Mouse (Mus musculus): ENCODE results near the gene Mmaa. TPM values are rescaled to one million over a fixed set of nuclear protein-coding genes. Genes with fewer than 3 reads are reported as not detected.

The Mmaa gene
- polyA plus RNA-seq, 1 experiment from 2014 or later, result 13.2 TPM

DNA sequence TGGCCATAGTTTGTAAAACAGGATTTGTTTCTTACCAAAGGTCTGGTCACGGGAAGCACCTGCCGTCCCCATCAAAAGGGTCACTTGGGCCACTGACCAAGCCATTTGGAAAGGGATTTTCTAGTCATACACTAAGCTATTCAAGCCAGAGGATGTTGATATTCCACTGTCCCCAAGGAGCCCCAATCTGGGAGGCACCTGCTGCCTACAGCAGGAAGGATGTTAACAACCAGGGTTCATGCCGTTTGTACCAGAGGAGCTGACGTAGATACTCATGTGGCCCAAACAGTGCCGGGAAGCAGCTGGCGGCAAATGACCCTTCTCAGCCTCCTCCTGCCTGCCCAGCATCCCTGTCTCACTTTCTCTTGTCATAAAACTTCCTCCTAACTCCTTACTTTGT is 30.8 kb upstream of the Mmaa start:
- Histone ChIP-seq H3K9me3 (replicated peaks; ENCODE audit: control insufficient read depth, low read length) (no peaks in the 10 kb centered on the region), H3K9ac (ENCODE audit: low read length) (no peak overlapping the region), H3K27me3 (ENCODE audit: control insufficient read depth, insufficient read depth, low read length) (no peaks in the 10 kb centered on the region), H3K36me3 (ENCODE audit: control insufficient read depth, insufficient read depth, low read length) (no peaks in the 10 kb centered on the region), H3K4me1 (ENCODE audit: control insufficient read depth, insufficient read depth, low read length) (no peaks in the 10 kb centered on the region), H3K27ac (ENCODE audit: low read length) (no peak overlapping the region), H3K4me3 (replicated peaks; ENCODE audit: low read length) (no peak overlapping the region), H3K4me2 (ENCODE audit: low read depth, low read length) (no peak overlapping the region)
- WGBS, result 74% methylated on average over 6 of the region's 6 CpGs
- ATAC-seq (ENCODE audit: insufficient read depth, low FRiP score), result no peak

DNA sequence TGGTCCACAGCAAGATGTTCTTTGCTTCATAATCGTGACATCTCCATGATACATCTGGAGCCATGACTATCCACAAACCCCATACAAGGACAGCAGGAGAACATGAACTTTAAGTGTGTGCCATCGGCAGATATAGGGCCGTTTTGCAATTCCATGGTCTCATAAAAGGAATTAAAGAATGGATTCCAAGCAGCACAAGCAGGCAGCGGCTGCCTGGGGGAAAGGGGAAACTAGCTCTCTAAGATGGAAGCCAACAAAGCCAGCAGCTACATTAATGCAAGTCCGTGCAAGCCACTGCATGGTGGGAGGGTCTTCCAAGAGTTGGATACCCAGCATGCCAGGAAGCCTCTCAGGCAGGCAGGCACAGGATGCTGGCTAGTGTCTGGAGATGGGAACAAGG is 30.2 kb upstream of the Mmaa start:
- H3K4me3 ChIP-seq (replicated peaks; ENCODE audit: low read length), result no peak overlapping the region
- H3K4me1 ChIP-seq (ENCODE audit: control insufficient read depth, insufficient read depth, low read length), result no peaks in the 10 kb centered on the region
- ATAC-seq (ENCODE audit: insufficient read depth, low FRiP score), result no peak
- H3K27me3 ChIP-seq (ENCODE audit: control insufficient read depth, insufficient read depth, low read length), result no peaks in the 10 kb centered on the region
- no peaks in the 10 kb centered on the region for H3K9me3 ChIP-seq (replicated peaks; ENCODE audit: control insufficient read depth, low read length)
- no peak overlapping the region for H3K4me2 ChIP-seq (ENCODE audit: low read depth, low read length)
- H3K36me3 ChIP-seq (ENCODE audit: control insufficient read depth, insufficient read depth, low read length), result no peaks in the 10 kb centered on the region
- 72% methylated on average over 5 of the region's 5 CpGs for WGBS
- H3K27ac ChIP-seq (ENCODE audit: low read length), result no peak overlapping the region
- H3K9ac ChIP-seq (ENCODE audit: low read length), result no peak overlapping the region

DNA sequence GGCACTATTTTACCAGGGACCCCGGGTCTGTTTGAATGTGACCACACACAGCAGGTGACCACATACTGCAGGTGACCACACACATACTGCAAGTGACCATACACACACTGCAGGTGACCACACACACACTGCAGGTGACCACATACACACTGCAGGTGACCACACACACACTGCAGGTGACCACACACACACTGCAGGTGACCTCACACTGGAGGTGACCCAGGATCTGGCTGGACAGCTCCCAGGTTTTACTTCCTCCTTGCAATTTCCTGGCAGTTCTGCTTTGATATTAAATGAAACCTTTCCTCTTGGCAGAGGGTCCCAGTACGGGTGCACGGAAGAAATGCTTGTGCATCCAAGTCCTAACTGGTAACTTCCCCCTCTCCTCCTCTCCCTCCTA is 29.3 kb upstream of the Mmaa start:
- Histone ChIP-seq H3K9me3 (replicated peaks; ENCODE audit: control insufficient read depth, low read length) (no peaks in the 10 kb centered on the region), H3K4me3 (replicated peaks; ENCODE audit: low read length) (no peak overlapping the region), H3K27me3 (ENCODE audit: control insufficient read depth, insufficient read depth, low read length) (no peaks in the 10 kb centered on the region), H3K9ac (ENCODE audit: low read length) (no peak overlapping the region), H3K36me3 (ENCODE audit: control insufficient read depth, insufficient read depth, low read length) (no peaks in the 10 kb centered on the region), H3K4me2 (ENCODE audit: low read depth, low read length) (no peak overlapping the region), H3K27ac (ENCODE audit: low read length) (no peak overlapping the region), H3K4me1 (ENCODE audit: control insufficient read depth, insufficient read depth, low read length) (no peaks in the 10 kb centered on the region)
- WGBS, result 56% methylated on average over 3 of the region's 3 CpGs
- no peak for ATAC-seq (ENCODE audit: insufficient read depth, low FRiP score)

DNA sequence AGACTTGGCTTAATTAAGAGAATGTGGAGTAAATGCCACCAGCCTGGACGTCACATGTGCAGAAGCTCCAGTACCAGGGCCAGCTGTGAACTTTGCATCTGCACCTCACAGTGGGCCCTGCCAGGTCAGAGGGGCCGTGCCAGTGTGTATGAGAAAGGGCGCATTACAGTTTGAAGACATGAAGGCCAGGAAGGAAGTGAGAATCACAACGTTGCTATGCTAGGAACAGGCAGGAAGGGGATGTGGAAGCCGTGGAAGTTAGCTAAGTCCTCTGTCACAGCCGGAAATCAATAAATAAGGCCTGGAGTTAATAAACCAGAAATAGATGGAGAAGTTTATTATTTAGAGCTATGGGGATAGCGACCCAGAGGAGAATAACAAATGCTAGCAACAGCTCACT is 28.4 kb upstream of the Mmaa start:
- Histone ChIP-seq H3K4me3 (replicated peaks; ENCODE audit: low read length) (no peak overlapping the region), H3K9me3 (replicated peaks; ENCODE audit: control insufficient read depth, low read length) (no peaks in the 10 kb centered on the region), H3K4me1 (ENCODE audit: control insufficient read depth, insufficient read depth, low read length) (no peaks in the 10 kb centered on the region), H3K4me2 (ENCODE audit: low read depth, low read length) (no peak overlapping the region), H3K36me3 (ENCODE audit: control insufficient read depth, insufficient read depth, low read length) (no peaks in the 10 kb centered on the region), H3K9ac (ENCODE audit: low read length) (no peak overlapping the region), H3K27ac (ENCODE audit: low read length) (no peak overlapping the region), H3K27me3 (ENCODE audit: control insufficient read depth, insufficient read depth, low read length) (no peaks in the 10 kb centered on the region)
- no peak for ATAC-seq (ENCODE audit: insufficient read depth, low FRiP score)
- WGBS, result 60% methylated on average over 7 of the region's 7 CpGs

DNA sequence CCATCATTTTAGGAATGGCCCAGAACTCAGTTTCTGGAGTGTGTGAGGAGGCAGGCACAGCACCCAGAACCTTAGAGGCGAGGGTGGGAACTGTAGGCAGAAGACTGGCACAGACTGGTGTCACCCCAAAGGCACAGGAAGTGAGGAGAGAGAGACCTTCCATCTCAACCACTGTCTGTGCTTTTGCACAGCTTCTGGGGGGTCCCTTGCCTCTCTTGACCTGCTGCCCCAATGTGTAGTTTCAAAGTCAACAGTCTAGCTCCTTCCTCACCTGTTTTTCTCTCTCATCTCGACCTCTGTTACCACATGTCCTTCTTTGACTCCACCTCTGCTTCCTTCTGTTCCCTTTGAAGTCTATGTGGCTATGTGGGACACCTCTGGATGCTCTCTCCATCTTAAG is 16.1 kb upstream of the Mmaa start:
- H3K4me1 ChIP-seq (ENCODE audit: control insufficient read depth, insufficient read depth, low read length), result no peaks in the 10 kb centered on the region
- H3K9me3 ChIP-seq (replicated peaks; ENCODE audit: control insufficient read depth, low read length), result no peaks in the 10 kb centered on the region
- H3K27me3 ChIP-seq (ENCODE audit: control insufficient read depth, insufficient read depth, low read length), result no peaks in the 10 kb centered on the region
- WGBS, result 76% methylated on average over 2 of the region's 2 CpGs
- ATAC-seq (ENCODE audit: insufficient read depth, low FRiP score), result no peak
- no peak overlapping the region for H3K4me3 ChIP-seq (replicated peaks; ENCODE audit: low read length)
- H3K4me2 ChIP-seq (ENCODE audit: low read depth, low read length), result no peak overlapping the region
- no peak overlapping the region for H3K9ac ChIP-seq (ENCODE audit: low read length)
- no peaks in the 10 kb centered on the region for H3K36me3 ChIP-seq (ENCODE audit: control insufficient read depth, insufficient read depth, low read length)
- H3K27ac ChIP-seq (ENCODE audit: low read length), result no peak overlapping the region

DNA sequence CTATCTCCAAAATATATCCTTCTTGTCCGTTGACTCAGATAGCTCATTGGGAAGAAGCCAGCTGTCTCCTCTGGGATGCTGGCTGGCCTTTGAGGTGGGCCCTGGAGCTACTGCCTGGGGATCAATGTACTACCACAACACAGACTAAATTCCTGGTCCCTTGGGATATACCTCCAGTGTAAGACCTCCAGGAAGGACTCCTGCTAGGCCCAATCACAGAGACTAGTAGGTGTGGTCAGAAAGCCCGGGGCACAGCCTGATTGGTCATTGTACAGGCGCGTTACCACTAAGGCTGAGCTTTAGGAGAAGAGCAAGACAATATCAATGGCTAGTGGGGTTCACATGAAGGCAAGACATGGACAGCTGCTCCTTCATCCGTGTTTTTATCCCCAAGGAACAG is 11.2 kb upstream of the Mmaa start:
- Histone ChIP-seq H3K4me3 (replicated peaks; ENCODE audit: low read length) (no peak overlapping the region), H3K27ac (ENCODE audit: low read length) (no peak overlapping the region), H3K27me3 (ENCODE audit: control insufficient read depth, insufficient read depth, low read length) (no peaks in the 10 kb centered on the region), H3K9me3 (replicated peaks; ENCODE audit: control insufficient read depth, low read length) (no peaks in the 10 kb centered on the region), H3K9ac (ENCODE audit: low read length) (no peak overlapping the region), H3K4me1 (ENCODE audit: control insufficient read depth, insufficient read depth, low read length) (0 out of 2 replicates have a peak, but pooled peaks cover 4% of the 10 kb centered on the region), H3K4me2 (ENCODE audit: low read depth, low read length) (no peak overlapping the region), H3K36me3 (ENCODE audit: control insufficient read depth, insufficient read depth, low read length) (no peaks in the 10 kb centered on the region)
- 64% methylated on average over 5 of the region's 5 CpGs for WGBS
- no peak for ATAC-seq (ENCODE audit: insufficient read depth, low FRiP score)

DNA sequence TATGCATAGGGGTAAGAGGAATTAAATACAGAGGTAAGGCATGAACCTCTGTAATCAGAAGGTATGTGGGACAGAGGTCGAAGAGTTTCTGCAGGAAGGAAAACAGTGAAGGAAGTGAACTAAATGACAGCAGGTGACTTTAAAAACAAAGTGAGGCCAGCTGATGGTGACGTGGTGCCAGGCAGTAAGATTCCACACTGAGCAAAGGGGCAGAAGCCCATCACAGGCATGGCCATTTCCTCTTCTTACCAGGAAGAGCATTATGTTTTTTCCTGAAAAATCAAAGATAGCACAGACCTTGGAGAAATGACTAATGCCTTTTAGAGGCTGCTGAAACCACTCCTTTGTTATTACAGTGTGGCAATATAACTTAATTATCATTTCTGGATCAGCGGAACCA is 6.8 kb upstream of the Mmaa start:
- Histone ChIP-seq H3K9ac (ENCODE audit: low read length) (no peak overlapping the region), H3K9me3 (replicated peaks; ENCODE audit: control insufficient read depth, low read length) (no peaks in the 10 kb centered on the region), H3K4me3 (replicated peaks; ENCODE audit: low read length) (no peak overlapping the region), H3K27ac (ENCODE audit: low read length) (peak overlapping the region; percentile 27; the same call in 1 of the 2 replicates), H3K36me3 (ENCODE audit: control insufficient read depth, insufficient read depth, low read length) (no peaks in the 10 kb centered on the region), H3K4me2 (ENCODE audit: low read depth, low read length) (no peak overlapping the region), H3K27me3 (ENCODE audit: control insufficient read depth, insufficient read depth, low read length) (no peaks in the 10 kb centered on the region), H3K4me1 (ENCODE audit: control insufficient read depth, insufficient read depth, low read length) (0 out of 2 replicates have a peak, but pooled peaks cover 4% of the 10 kb centered on the region)
- WGBS, result 69% methylated on average over 3 of the region's 3 CpGs
- ATAC-seq (ENCODE audit: insufficient read depth, low FRiP score), result no peak; the same call in 1 of the 2 replicates

DNA sequence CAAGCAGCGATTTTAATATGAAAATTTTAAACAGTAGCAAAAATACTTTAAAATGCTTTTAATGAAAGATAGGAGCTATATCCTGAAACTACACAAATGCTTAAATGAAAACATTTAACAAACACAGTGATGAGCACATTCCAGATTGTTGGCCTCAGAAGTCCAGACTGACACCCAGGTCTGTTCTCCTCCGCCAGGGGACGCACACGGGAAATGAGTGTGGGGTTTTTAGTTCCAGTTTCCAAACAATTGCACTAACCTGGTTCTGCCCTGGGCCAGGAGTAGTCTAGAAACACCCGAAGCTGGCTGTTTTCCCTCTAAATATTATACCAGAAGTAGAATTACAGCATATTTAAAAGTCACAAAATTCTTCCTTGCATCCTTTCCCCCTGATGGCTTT is 5.0 kb upstream of the Mmaa start:
- Histone ChIP-seq H3K27me3 (ENCODE audit: control insufficient read depth, insufficient read depth, low read length) (no peaks in the 10 kb centered on the region), H3K4me1 (ENCODE audit: control insufficient read depth, insufficient read depth, low read length) (peaks cover 8% of the 10 kb centered on the region), H3K27ac (ENCODE audit: low read length) (no peak overlapping the region), H3K9me3 (replicated peaks; ENCODE audit: control insufficient read depth, low read length) (no peaks in the 10 kb centered on the region), H3K9ac (ENCODE audit: low read length) (no peak overlapping the region), H3K4me3 (replicated peaks; ENCODE audit: low read length) (no peak overlapping the region), H3K4me2 (ENCODE audit: low read depth, low read length) (no peak overlapping the region), H3K36me3 (ENCODE audit: control insufficient read depth, insufficient read depth, low read length) (no peaks in the 10 kb centered on the region)
- no peak for ATAC-seq (ENCODE audit: insufficient read depth, low FRiP score)
- WGBS, result 72% methylated on average over 5 of the region's 5 CpGs

DNA sequence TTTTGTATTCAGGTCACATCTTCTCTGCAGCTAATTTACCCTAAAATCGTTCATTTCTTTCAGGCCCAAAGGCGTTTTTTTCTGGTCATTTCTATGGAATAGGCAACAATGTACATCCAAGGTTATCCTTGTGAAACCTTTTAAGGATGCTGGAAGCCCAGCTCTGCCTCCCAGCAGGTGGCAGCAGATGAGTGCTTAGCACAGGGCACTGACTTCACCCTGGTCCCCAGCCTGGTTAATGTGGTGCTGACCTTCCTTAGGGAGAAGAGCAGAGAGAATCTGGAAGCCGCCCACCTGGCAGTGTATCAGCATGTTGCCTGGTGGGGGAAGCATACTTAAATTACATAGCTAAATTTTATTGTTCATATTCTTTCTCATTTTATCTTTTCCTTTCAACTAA is 3.0 kb upstream of the Mmaa start:
- peaks cover 15% of the 10 kb centered on the region for H3K4me1 ChIP-seq (ENCODE audit: control insufficient read depth, insufficient read depth, low read length)
- no peak for ATAC-seq (ENCODE audit: insufficient read depth, low FRiP score)
- H3K4me2 ChIP-seq (ENCODE audit: low read depth, low read length), result no peak overlapping the region
- H3K9me3 ChIP-seq (replicated peaks; ENCODE audit: control insufficient read depth, low read length), result no peaks in the 10 kb centered on the region
- WGBS, result 41% methylated on average over 3 of the region's 3 CpGs
- H3K27ac ChIP-seq (ENCODE audit: low read length), result no peak overlapping the region
- no peaks in the 10 kb centered on the region for H3K27me3 ChIP-seq (ENCODE audit: control insufficient read depth, insufficient read depth, low read length)
- H3K36me3 ChIP-seq (ENCODE audit: control insufficient read depth, insufficient read depth, low read length), result no peaks in the 10 kb centered on the region
- H3K9ac ChIP-seq (ENCODE audit: low read length), result no peak overlapping the region
- no peak overlapping the region for H3K4me3 ChIP-seq (replicated peaks; ENCODE audit: low read length)

Measured in stomach, embryonic 16.5 days (tissue).